Mouse (Mus musculus) forelimb bud, embryonic 11.5 days (tissue): ENCODE results near the gene Olfr1450.
"Not testable (repeated sequence)": the region's sequence is repeated elsewhere in the genome, so short reads cannot be mapped to it uniquely, and the experiment has no call there.

Experiments
- DNase-seq: peaks from one replicate; pipeline ENCODE4 v3.0.0-alpha.2; 2012; ENCODE audit warnings: low read depth, low spot score

Olfr1450 gene

GRCm38 (mm10) chr19:12949958-12950357, at the start of gene Olfr1450:
Gene Olfr1450 (plus strand): TSS chr19:12950258.
- no peak for DNase-seq

- DNase-seq, result no peak
Measured at GRCm38 (mm10) chr19:12903643-12904042, 46.4 kb upstream of the Olfr1450 start, which contains the start of gene Olfr1447. Gene Olfr1447 (minus strand): TSS chr19:12903743.

GRCm38 (mm10) chr19:12924319-12924718, 25.7 kb upstream of the Olfr1450 start, which contains the start of gene Olfr1448:
Gene Olfr1448 (minus strand): TSS chr19:12924419.
- no peak for DNase-seq

GRCm38 (mm10) chr19:12930540-12930939, 19.5 kb upstream of the Olfr1450 start, which contains the start of gene Olfr1449:
Gene Olfr1449 (plus strand): TSS chr19:12930840.
- DNase-seq, result no peak

GRCm38 (mm10) chr19:12970082-12970481, 20.0 kb downstream of the Olfr1450 start:
- DNase-seq, result not testable (repeated sequence)

- DNase-seq, result not testable (repeated sequence)
Measured at GRCm38 (mm10) chr19:12992316-12992715, 42.3 kb downstream of the Olfr1450 start.

GRCm38 (mm10) chr19:12994714-12995113, 44.7 kb downstream of the Olfr1450 start, which contains the start of gene Olfr1451:
Gene Olfr1451 (plus strand): TSS chr19:12995014.
- no peak for DNase-seq
